In genomic region chr6:6077234-6077633, GRCm38 (mm10) we compare ENCODE assay signal across 22 mouse cellular contexts.
"Had no signal": no experiment of that assay in that cellular context is flagged by ENCODE, and none has a peak within 500 bp of the region (broad histone marks: within the 10 kb centered on the region; RNA-seq: fewer than 3 reads in every experiment).

No protein-coding gene starts in this region.

- H3K4me3 ChIP-seq: heart, adult 2 months; heart, embryonic 12.5 days; hindbrain, embryonic 13.5 days; hindbrain, embryonic 15.5 days; intestine, embryonic 15.5 days; layer of hippocampus, adult 2 months; left cerebral cortex, adult 2 months; limb, embryonic 10.5 days; limb, embryonic 12.5 days; liver, embryonic 13.5 days had no signal

- H3K27ac ChIP-seq: heart, adult 2 months; hindbrain, embryonic 13.5 days; hindbrain, embryonic 15.5 days; hindbrain, postnatal 0 days; intestine, embryonic 15.5 days; layer of hippocampus, adult 2 months; left cerebral cortex, adult 2 months; limb, embryonic 10.5 days; limb, embryonic 12.5 days; liver, embryonic 13.5 days had no signal

- H3K27me3 ChIP-seq: heart, embryonic 12.5 days; hindbrain, embryonic 13.5 days; hindbrain, embryonic 15.5 days; intestine, embryonic 15.5 days; limb, embryonic 12.5 days; liver, embryonic 13.5 days had no signal

- H3K36me3 ChIP-seq: hindbrain, embryonic 13.5 days; hindbrain, embryonic 15.5 days; intestine, embryonic 15.5 days had no signal

- H3K4me1 ChIP-seq: heart, embryonic 12.5 days; hindbrain, embryonic 13.5 days; hindbrain, embryonic 15.5 days; intestine, embryonic 15.5 days; limb, embryonic 10.5 days; limb, embryonic 12.5 days; liver, embryonic 13.5 days had no signal

- ATAC-seq: hindbrain, postnatal 0 days; intestine, embryonic 15.5 days; intestine, postnatal 0 days had no signal

- DNase-seq: gastrocnemius, postnatal 14 days; gastrocnemius, postnatal 36 days; heart, adult 2 months; heart, postnatal 10 days; heart, postnatal 4 days; kidney, adult 18-20 months; kidney, adult 8-10 months; kidney, postnatal 10 days; kidney, postnatal 25 days; kidney, postnatal 4 days; liver; liver, embryonic 13.5 days had no signal

- H3K9me3 ChIP-seq: hindbrain, embryonic 13.5 days; hindbrain, embryonic 15.5 days; intestine, embryonic 15.5 days; limb, embryonic 10.5 days; limb, embryonic 12.5 days; liver, embryonic 13.5 days had no signal
